Mouse (Mus musculus) c-Kit-positive CD71-negative TER-119-negative erythroid progenitor cells, embryonic 14.5 days (primary cell): Measurements from ENCODE around the gene Ube2g2.
"Not testable (repeated sequence)": the region's sequence is repeated elsewhere in the genome, so short reads cannot be mapped to it uniquely, and the experiment has no call there.

Experiments
- DNase-seq: peaks from one replicate; pipeline ENCODE4 v3.0.0-alpha.2; 2013; ENCODE audit warnings: low read depth

Gene Ube2g2

GRCm38 (mm10) chr10:77645571-77645970 is 23.5 kb downstream of the Ube2g2 start:
- no peak for DNase-seq

- no peak for DNase-seq
Measured at GRCm38 (mm10) chr10:77647461-77647860, 25.4 kb downstream of the Ube2g2 start.

DNA sequence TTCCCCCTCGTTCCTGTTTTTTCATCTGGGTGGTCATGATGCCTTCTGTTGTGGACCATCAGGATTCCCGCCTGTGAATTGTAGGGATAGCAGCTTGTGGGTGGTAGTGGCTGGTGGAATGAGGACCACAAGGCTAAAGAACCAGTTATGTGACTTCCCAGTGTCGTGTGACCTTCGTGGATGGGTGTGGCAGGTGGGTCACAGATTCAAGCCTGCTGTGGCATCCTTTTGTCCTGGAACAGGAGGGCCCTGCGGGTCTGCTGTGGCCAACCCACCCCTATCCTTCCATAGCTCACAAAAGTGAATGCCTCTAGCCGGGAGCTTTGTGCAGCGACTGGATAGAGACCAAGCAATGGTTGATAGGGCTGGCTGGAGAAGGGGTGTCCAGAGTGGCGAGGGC is 25.8 kb downstream of the Ube2g2 start:
- DNase-seq, result no peak

- DNase-seq, result no peak
Measured at GRCm38 (mm10) chr10:77652046-77652445, 30.0 kb downstream of the Ube2g2 start.

DNA sequence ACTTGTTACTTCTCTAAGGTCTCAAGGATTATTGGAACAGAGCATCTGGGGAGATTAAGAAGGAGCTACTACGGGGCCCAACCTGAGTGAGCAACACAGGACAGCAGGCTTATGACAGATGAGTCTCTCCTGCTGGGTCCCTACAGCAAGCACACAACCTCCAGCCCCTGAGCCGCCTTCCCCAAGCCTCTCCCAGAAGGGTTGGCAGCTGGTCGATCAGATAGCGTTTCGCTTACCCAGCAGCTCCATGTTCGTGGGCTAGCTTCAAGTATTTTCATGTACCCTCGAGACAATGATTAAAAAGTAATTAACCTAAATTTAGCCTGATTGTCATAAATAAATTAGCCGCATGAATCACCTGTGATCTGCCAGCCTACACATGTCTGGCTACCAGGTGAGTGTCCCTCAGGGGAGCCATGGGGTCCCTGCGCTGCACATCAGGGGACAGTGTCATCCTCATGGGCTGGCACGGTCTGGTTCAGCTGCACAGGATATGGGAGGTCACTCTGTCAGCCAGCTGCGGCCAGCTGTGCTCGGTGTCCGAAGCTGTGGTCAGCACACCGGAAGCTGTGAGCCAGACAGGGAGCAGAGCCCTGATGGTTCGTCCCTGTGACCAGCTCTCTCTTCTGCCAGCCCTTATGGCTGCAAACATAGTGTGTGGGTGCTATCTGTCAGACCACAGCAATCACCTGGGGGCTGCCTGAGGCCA is 36.4 kb downstream of the Ube2g2 start:
- no peak for DNase-seq

DNA sequence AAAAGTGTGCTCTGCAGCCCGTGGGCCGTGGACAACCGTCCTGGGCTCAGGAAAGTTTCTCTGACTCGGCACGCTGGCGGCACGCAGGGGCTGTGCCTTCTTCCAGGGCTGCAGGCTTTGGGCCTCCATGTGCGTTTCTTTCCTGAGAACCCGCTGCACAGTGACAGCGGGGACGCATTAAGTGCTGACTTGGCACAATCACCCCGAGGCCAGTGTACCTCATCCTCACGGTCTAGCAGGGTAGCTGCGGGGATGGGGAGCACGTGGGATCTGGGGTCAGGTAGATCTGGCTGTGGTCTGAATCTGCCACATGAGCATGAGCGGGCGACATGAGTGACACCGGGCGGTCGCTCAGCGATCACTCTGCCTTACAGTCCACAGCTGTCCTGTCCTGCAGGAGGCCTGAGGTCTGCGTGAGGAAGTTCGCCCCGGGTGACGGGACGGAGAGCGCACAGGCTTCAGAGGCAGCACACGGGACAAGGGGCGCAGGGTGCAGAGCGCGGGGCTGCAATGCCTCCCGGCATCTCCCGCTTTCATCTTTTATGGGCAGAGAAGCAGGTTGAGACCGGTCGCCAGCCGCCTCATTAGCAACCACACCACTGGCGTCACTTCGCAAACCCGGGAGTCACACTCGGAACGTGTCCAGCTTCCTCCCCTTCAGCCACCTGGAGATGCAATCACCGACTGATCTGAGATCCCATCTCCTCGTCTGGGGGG is 42.0 kb downstream of the Ube2g2 start:
- no peak for DNase-seq

DNA sequence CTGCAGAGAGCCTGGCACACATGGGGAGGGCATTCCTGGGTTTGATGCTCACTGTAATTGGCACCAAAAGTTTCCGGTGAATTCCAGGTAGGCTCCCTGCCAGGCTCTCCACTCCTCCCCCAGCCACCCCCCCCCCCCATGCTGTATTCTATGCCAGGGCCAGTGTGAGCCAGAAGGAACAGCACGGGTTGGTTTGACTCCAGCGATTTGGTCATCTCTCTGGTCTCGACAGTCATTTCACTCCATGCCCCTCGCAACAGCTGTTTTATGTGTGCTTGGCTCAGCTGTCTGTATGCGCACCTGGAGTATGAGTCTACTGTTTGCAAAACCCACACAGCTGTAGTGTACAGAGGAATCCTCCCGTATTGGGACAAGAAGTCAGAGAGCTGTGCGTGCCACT is 44.3 kb downstream of the Ube2g2 start:
- no peak for DNase-seq

- DNase-seq, result no peak
Measured at GRCm38 (mm10) chr10:77667402-77667801, 45.3 kb downstream of the Ube2g2 start.

DNA sequence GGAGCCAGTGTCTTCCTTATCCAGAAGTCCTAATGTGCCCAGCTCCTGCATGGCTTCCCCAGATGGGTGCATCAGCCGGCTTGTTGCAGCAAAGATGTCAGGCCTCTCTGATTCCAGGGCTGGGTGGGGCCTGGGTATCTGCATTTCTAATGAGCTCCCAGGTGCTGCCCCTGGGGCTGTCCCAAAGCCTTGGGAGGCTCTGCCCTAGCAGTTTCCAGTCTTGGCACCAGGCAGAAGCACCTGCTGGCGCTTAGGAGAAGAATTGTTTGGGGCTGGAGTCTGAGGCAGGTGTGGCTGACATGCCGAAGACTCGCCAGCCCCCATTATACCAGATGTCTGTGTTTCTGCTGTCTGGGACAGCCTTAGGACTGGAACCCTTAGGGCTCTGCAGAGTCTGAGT is 48.6 kb downstream of the Ube2g2 start:
- DNase-seq, result no peak

DNA sequence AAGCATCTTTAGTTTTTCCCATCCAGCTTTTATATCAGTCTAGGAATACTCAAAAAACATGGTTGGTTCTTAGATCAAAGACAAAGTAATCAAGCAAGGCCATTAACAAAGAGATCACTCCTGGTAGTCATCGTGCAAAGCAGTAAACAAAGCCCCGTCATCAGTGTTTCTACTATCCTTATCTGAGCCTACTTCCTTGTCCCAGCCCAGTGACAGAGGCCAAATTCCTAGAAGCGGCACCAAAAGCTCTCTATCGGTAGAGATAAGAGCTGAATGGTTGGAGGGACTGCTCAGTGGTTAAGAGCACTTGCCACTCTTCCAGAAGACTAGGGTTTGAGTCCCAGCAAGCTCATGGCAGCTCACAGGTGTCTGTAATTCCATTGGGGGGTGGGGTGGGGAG is 49.4 kb downstream of the Ube2g2 start:
- DNase-seq, result no peak

- DNase-seq, result no peak
Measured at GRCm38 (mm10) chr10:77673765-77674164, 51.7 kb downstream of the Ube2g2 start.

DNA sequence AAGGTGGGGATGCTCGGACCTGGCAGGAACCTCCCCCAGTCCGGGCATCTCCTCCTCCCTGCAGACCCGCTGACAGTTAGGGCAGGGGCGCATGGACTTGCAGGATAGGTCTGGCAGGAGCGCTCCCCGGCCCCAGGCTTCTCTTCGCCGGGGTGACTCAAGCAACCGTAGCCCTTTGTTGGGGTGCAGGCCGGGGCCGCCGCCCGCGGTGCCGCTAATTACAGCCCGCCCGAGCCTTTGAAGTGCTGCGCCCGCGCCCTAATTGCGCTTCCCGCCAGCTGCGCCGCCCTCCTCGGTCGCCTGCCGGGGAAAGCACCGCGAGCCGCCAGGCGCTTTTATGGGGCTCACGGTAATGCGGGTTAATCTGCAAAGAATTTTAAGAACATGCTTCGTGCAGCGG is 55.5 kb downstream of the Ube2g2 start:
- DNase-seq, result no peak

- DNase-seq, result no peak
Measured at GRCm38 (mm10) chr10:77682994-77683393, 60.9 kb downstream of the Ube2g2 start.

DNA sequence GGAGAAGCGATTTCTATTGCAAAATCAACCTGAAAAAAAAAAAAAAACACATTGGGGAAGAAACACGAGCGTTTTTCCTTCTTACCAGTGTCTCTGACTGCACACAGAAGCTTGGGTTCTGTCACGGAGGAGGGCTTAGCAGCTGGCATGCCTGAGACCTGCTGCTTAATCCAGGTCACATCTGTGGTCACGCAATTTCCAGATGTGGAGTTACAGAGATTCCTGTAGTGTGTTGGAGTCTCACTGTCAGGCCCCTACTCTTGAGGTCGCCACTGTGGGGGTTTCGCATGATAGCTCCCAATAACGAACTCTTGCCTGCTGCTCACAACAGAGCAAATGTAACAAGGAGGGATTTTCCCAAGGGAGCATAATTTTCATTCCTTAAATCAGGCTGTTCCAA is 62.1 kb downstream of the Ube2g2 start:
- no peak for DNase-seq

GRCm38 (mm10) chr10:77685895-77686664 is 64.0 kb downstream of the Ube2g2 start, which contains the start of gene Tspear:
Tspear (plus strand) TSS chr10:77686569.
- no peak for DNase-seq

DNA sequence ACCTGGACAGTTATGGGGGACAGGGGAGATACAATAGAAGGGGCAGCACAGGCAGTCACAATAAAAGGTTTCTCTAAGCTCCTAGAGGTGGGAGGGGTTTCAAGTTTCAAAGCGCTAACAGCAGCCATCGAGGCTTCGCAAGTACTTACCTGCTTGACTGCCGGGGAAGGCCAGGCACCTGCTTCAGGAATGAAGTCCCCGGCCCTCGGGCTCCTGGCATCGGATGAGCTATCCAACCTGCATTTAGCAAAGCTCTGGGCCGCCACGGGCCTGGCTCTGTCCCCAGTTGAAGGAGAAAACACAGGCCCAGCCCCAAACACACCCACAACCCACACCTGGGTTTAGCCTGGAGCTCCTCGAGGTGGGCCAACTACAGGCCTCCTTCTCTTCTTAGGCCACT is 64.9 kb downstream of the Ube2g2 start:
- DNase-seq, result no peak

DNA sequence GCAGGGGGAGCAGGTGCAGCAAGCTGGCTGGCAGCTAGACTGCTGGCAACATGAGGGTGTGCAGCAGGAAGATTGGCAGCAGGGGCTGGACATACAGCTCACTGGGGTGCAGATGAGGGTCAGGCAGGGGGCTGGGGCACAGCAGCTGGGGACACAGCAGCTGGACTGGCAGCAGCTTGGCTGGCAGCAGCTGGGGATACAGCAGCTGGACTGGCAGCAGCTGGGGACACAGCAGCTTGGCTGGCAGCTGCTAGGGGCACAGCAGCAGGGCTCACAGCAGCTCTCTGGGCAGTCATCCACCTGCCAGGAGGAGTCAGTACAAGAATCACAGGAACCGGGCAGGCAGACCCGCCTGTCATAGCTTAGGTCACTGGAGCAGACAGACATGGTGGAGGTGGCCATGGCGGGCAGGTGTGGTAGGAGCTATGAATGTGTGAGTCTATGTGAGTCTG is 68.3 kb downstream of the Ube2g2 start, which contains the start of gene Gm19402:
TSS of gene Gm19402 (minus strand) at position 402 of the 452 bp plus-strand sequence.
- not testable (repeated sequence) for DNase-seq
